Mouse (Mus musculus) thymus, postnatal 4 days (tissue): ENCODE data around the gene Olfr1382.
"Not testable (repeated sequence)": the region's sequence is repeated elsewhere in the genome, so short reads cannot be mapped to it uniquely, and the experiment has no call there.

Experiments
- DNase-seq: peaks from one replicate; pipeline ENCODE4 v3.0.0; 2021

The Olfr1382 gene

DNA sequence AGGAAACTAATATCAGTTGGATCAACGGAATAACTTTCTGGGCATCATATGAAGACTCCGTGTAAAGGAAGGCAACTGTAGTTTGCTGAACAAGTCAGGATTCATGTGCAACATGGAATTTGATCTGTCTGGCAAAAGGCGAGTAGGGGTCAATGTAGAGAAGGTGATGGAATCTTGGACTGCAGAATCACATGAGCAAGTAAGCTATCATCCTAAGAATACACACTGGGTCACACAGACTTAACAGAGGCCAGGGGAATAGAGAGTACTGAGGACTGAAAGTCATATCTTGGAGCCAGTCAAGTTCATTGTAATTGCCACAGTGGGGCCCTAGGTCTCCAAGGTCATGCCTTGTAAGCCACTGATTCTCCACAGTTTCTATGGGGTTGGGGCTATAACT, at the start of gene Olfr1382:
TSS of gene Olfr1382 (plus strand) at position 301 of the 400 bp plus-strand sequence.
- DNase-seq, result no peak

DNA sequence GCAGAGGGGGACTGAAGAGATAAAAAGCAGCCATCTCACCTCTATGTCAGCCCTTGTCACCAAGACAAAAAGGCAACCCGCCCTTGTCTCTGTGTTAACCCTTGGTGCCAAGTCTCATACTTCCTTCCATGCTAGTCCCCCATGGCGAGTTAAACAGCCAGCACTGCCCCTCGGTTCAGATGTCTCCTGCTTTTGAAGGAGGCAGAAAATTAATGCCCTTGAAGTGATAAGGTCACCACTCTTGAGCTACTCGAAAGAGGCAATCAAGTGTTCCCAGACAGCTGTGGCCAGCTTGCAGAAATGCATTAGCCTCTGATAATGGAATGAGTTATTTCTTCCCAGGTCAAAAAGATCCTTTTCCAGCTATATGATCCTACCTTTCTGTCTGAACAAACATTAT, 42.1 kb upstream of the Olfr1382 start:
- DNase-seq, result no peak

GRCm38 (mm10) chr11:49488770-49489169, 39.3 kb upstream of the Olfr1382 start, which contains the start of gene Olfr1385:
Gene Olfr1385 (plus strand): TSS chr11:49489070.
- DNase-seq, result not testable (repeated sequence)

GRCm38 (mm10) chr11:49518086-49518485, 10.0 kb upstream of the Olfr1382 start:
- no peak for DNase-seq

GRCm38 (mm10) chr11:49519348-49519747, 8.7 kb upstream of the Olfr1382 start, which contains the start of gene Olfr1383:
Gene Olfr1383 (plus strand): TSS chr11:49519648.
- no peak for DNase-seq

DNA sequence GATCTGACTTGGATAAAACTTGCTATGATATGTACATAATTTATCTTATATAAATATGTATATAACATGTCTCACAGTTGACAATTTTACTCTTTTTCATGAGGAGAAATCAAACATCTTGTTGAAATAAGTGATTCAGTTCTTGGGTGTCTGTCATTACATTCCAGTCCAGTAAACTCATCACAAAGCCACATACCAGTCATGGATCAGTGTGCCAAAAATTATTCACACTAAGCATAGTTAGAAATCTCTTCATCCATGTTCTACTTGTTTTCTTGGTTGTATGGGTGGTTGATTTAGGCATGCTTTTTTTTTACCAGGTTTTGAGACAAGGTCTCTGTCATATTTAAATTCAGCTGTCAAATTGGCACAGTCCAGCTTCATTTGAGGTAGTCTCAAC, 4.7 kb downstream of the Olfr1382 start:
- no peak for DNase-seq

DNA sequence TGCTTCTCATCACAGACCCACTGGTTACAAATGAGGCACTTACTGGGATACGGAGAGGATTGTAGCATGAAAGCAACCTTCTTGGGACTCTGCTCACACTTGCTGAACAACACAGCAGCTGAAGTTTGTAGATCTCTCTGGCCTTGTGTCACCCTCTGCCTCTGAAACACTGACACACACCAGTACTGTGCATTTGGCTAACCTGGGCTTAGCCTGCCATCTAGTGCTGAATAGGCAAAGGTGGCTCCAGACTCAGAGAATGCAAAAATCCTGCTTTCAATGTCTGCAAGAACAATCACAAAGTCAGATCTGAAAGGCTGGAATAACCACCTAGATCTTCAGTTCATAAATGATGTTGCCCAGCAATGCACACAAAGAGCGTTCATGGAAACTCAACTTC, 8.6 kb downstream of the Olfr1382 start:
- DNase-seq, result not testable (repeated sequence)

DNA sequence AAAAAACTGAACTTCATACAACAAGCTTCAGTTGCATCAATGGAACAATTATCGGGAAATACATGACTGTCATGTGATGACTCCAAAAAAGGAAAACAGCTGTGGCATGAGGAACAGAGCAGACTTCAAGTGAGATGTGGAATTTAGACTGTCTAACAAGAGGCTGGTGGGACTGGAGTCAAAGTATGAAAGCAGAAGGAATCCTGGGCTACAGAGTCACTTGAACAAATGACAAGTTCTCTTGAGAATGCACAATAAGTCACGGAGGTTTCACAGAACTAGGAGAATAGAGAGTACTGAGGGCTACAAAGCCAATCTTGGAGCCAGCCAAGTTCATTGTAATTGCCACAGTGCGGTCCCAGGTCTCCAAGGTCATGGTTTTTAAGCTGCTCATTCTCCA, 15.1 kb downstream of the Olfr1382 start, which contains the start of gene Olfr1381:
TSS of gene Olfr1381 (plus strand) at position 301 of the 400 bp plus-strand sequence.
- DNase-seq, result not testable (repeated sequence)

- not testable (repeated sequence) for DNase-seq
Observed at GRCm38 (mm10) chr11:49554033-49554432, 26.0 kb downstream of the Olfr1382 start.

GRCm38 (mm10) chr11:49556578-49556977, 28.5 kb downstream of the Olfr1382 start, which contains the start of gene Olfr1380:
Gene Olfr1380 (plus strand): TSS chr11:49556878.
- not testable (repeated sequence) for DNase-seq

DNA sequence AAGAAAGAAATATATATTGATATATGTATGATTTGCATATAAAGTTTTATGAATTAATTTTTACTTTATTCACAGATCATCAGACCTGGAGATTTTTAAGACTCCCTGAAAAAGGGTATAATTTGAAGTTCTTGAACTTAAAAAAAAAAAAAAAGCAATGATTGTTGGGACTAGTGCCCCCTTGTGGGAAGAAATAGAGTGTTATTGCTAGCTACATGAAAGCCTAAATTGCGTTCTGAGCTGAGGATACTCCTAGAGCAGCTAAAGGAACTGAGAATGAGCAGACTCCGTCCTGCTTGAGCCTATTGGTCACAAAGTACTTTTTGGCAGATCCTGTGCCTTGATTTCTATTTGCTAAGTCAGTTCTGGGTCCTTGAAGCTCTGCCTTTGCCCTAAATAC, 47.0 kb downstream of the Olfr1382 start:
- DNase-seq, result not testable (repeated sequence)

GRCm38 (mm10) chr11:49580452-49580851, 52.4 kb downstream of the Olfr1382 start:
- DNase-seq, result not testable (repeated sequence)
